ENCODE assay signal across 12 mouse cellular contexts in the genomic region with DNA sequence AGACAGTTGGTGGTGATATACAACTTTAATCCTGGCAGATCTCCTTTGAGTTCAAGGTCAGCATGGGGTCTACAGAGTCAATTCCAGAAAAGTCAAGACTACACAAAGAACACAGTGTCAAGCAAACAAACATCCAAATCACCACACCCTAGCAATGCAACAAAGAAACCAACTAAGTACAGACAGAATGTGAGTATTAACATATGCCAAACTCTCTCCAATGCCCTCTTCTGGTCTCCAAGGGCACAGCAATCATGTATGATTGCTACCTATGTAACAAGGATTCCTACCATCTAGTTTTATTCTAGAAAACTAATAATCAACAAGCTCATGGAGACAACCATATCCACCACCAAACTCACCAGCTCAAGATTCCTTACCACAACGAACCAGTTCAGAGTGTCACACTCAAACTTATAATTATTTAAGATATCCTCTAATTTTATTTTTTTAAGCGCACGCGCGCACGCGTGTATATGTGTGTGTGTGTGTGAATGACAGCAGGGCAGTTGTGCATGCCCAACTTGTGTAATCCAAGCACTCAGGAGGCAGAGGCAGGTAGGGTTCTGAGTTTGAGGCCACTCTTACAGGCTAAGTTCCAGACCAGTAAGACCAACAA. TPM values are rescaled to one million over a fixed set of nuclear protein-coding genes. Genes with fewer than 3 reads are reported as not detected.
DNase-seq lines count a peak whose midpoint lies in the region; ATAC-seq and TF ChIP-seq lines count a peak whose summit lies in the region.
"Had no signal": no experiment of that assay in that cellular context is flagged by ENCODE, and none has a peak within 500 bp of the region (broad histone marks: within the 10 kb centered on the region; RNA-seq: fewer than 3 reads in every experiment).

No protein-coding gene starts in this region.

- peaks cover 8% of the 10 kb centered on the region; the same call in 1 of the 2 replicates for H3K4me1 ChIP-seq in heart, postnatal 0 days (ENCODE audit: control insufficient read depth, insufficient read depth)
- H3K4me1 ChIP-seq in midbrain, postnatal 0 days (ENCODE audit: insufficient read depth, low read length), result peaks cover 3% of the 10 kb centered on the region; the same call in 1 of the 2 replicates
- peaks cover 19% of the 10 kb centered on the region for H3K4me1 ChIP-seq in midbrain, embryonic 16.5 days (ENCODE audit: control insufficient read depth, insufficient read depth, low read length)

- 97% methylated on average over 7 of the region's 7 CpGs for WGBS in heart, postnatal 0 days
- 99% methylated on average over 7 of the region's 7 CpGs for WGBS in midbrain, postnatal 0 days
- WGBS in midbrain, embryonic 16.5 days, result 97% methylated on average over 7 of the region's 7 CpGs

- H3K9me3 ChIP-seq in heart, postnatal 0 days (replicated peaks; ENCODE audit: control insufficient read depth, low read length), result no peaks in the 10 kb centered on the region
- H3K9me3 ChIP-seq in midbrain, postnatal 0 days (ENCODE audit: low read length), result no peaks in the 10 kb centered on the region
- no peaks in the 10 kb centered on the region for H3K9me3 ChIP-seq in midbrain, embryonic 16.5 days (replicated peaks; ENCODE audit: control insufficient read depth, low read length, poor library complexity, severe bottlenecking)
- H3K9me3 ChIP-seq: midbrain, embryonic 12.5 days had no signal

- ATAC-seq in heart, postnatal 0 days (ENCODE audit: insufficient read depth, low read depth), result no peak
- ATAC-seq in midbrain, postnatal 0 days (ENCODE audit: low FRiP score), result no peak
- ATAC-seq in midbrain, embryonic 16.5 days, result no peak
- ATAC-seq: intestine, embryonic 16.5 days had no signal

- H3K27me3 ChIP-seq in heart, postnatal 0 days (ENCODE audit: control insufficient read depth, insufficient read depth, low read length), result no peaks in the 10 kb centered on the region
- no peaks in the 10 kb centered on the region for H3K27me3 ChIP-seq in midbrain, postnatal 0 days (ENCODE audit: insufficient read depth, low read length)
- H3K27me3 ChIP-seq in midbrain, embryonic 16.5 days (ENCODE audit: control insufficient read depth, insufficient read depth, low read depth, low read length), result no peaks in the 10 kb centered on the region
- no peaks in the 10 kb centered on the region for H3K27me3 ChIP-seq in splenic B cell, adult 2 months (ENCODE audit: control insufficient read depth, insufficient read depth, low read length, poor library complexity, severe bottlenecking)
- H3K27me3 ChIP-seq: midbrain, embryonic 12.5 days had no signal

- intact Hi-C loops in heart, postnatal 14 days (cut with DNase I), result loop anchor here (5.0 kb wide), 1 partner anchor 87 kb away; no protein-coding TSS in a partner anchor

- no peak overlapping the region for H3K4me2 ChIP-seq in heart, postnatal 0 days (ENCODE audit: low read depth, low read length)
- no peak overlapping the region for H3K4me2 ChIP-seq in midbrain, postnatal 0 days (ENCODE audit: low read depth, low read length, poor library complexity, severe bottlenecking)
- no peak overlapping the region for H3K4me2 ChIP-seq in midbrain, embryonic 16.5 days (ENCODE audit: low read length)
- H3K4me2 ChIP-seq: midbrain, embryonic 12.5 days had no signal

- no peak for TF ChIP-seq EP300 in heart, postnatal 0 days (IDR thresholded peaks at IDR 0.05; ENCODE audit: low read depth)

- no peak for DNase-seq in heart, postnatal 0 days (ENCODE audit: low spot score)
- no peak for DNase-seq in heart, adult 18-20 months
- peak; percentile 37 for DNase-seq in midbrain, postnatal 0 days (ENCODE audit: low spot score)
- peak; percentile 75 for DNase-seq in ZHBTc4 (ENCODE audit: low read depth, low spot score)
- DNase-seq in splenic B cell, adult 2 months (ENCODE audit: low read depth, low spot score), result peak; percentile 62
- no peak for DNase-seq in heart, postnatal 14 days
- no peak for DNase-seq in heart, postnatal 4 days

- no peak overlapping the region for H3K9ac ChIP-seq in heart, postnatal 0 days (replicated peaks; ENCODE audit: low read depth, low read length)
- no peak overlapping the region for H3K9ac ChIP-seq in midbrain, postnatal 0 days (replicated peaks; ENCODE audit: low read length, poor library complexity, severe bottlenecking)
- no peak overlapping the region for H3K9ac ChIP-seq in midbrain, embryonic 16.5 days (ENCODE audit: low read depth, low read length)
- H3K9ac ChIP-seq: midbrain, embryonic 12.5 days had no signal

- peaks cover 33% of the 10 kb centered on the region for H3K36me3 ChIP-seq in heart, postnatal 0 days (replicated peaks; ENCODE audit: control insufficient read depth, insufficient read depth, low read length)
- peaks cover 10% of the 10 kb centered on the region for H3K36me3 ChIP-seq in midbrain, postnatal 0 days (ENCODE audit: insufficient read depth, low read length)
- peaks cover 16% of the 10 kb centered on the region; the same call in 1 of the 2 replicates for H3K36me3 ChIP-seq in midbrain, embryonic 16.5 days (ENCODE audit: control insufficient read depth, insufficient read depth, low read length)
- H3K36me3 ChIP-seq in splenic B cell, adult 2 months (ENCODE audit: control insufficient read depth, insufficient read depth, low read length, poor library complexity, severe bottlenecking), result peaks cover 4% of the 10 kb centered on the region; the same call in 1 of the 2 replicates

- H3K4me3 ChIP-seq in heart, postnatal 0 days (ENCODE audit: low read depth, low read length), result no peak overlapping the region
- no peak overlapping the region for H3K4me3 ChIP-seq in midbrain, postnatal 0 days (ENCODE audit: low read depth, low read length)
- no peak overlapping the region for H3K4me3 ChIP-seq in midbrain, embryonic 16.5 days (ENCODE audit: low read depth, low read length)
- H3K4me3 ChIP-seq: midbrain, embryonic 12.5 days had no signal

- peak; percentile 32; the same call in 1 of the 2 replicates for TF ChIP-seq CTCF in heart, postnatal 0 days (IDR thresholded peaks at IDR 0.05; ENCODE audit: low read depth)
- peak; percentile 67 for TF ChIP-seq CTCF in midbrain, postnatal 0 days (IDR thresholded peaks at IDR 0.05)

- no peak overlapping the region for H3K27ac ChIP-seq in heart, postnatal 0 days (ENCODE audit: low read depth)
- H3K27ac ChIP-seq in midbrain, postnatal 0 days (ENCODE audit: low read depth, low read length), result no peak overlapping the region
- no peak overlapping the region for H3K27ac ChIP-seq in midbrain, embryonic 16.5 days (ENCODE audit: low read length)
- H3K27ac ChIP-seq: midbrain, embryonic 12.5 days had no signal

RNA-seq across cellular contexts. Expression of gene Snu13, which starts 3.1 kb away (rescaled TPM):
- total RNA-seq in heart, postnatal 0 days (2014; rRNA removed; ENCODE audit: low replicate concordance), result 204 and 222 TPM in 2 replicates
- 109 and 123 TPM in 2 replicates for polyA plus RNA-seq in heart, postnatal 0 days (2015; fragmentation: Nextera tagmentation; extraction: Ambion mirVana)
- total RNA-seq in heart, adult 18-20 months (2021), result 10 to 100 TPM; 47.3 to 53.5 TPM
- 174 and 179 TPM in 2 replicates for total RNA-seq in midbrain, postnatal 0 days (2014; rRNA removed)
- polyA plus RNA-seq in midbrain, postnatal 0 days (2015; fragmentation: Nextera tagmentation; extraction: Ambion mirVana), result 242 and 274 TPM in 2 replicates
- 217 and 249 TPM in 2 replicates for polyA plus RNA-seq in midbrain, embryonic 16.5 days (2015; fragmentation: Nextera tagmentation; extraction: Ambion mirVana)
- 10 to 100 TPM; 48.6 to 53.8 TPM for total RNA-seq in heart, postnatal 14 days (2021)
- 10 to 100 TPM; 63.4 to 69.5 TPM for total RNA-seq in heart, postnatal 4 days (2021)

RNA-seq across cellular contexts. Expression of gene Desi1, which starts 10.6 kb away (rescaled TPM):
- 9.0 and 13.6 TPM in 2 replicates for total RNA-seq in heart, postnatal 0 days (2014; rRNA removed; ENCODE audit: low replicate concordance)
- 15.4 and 16.1 TPM in 2 replicates for polyA plus RNA-seq in heart, postnatal 0 days (2015; fragmentation: Nextera tagmentation; extraction: Ambion mirVana)
- total RNA-seq in heart, adult 18-20 months (2021), result 10 to 100 TPM; 25.1 to 29.0 TPM
- 26.9 and 31.2 TPM in 2 replicates for total RNA-seq in midbrain, postnatal 0 days (2014; rRNA removed)
- 43.9 and 45.7 TPM in 2 replicates for polyA plus RNA-seq in midbrain, postnatal 0 days (2015; fragmentation: Nextera tagmentation; extraction: Ambion mirVana)
- 46.4 and 47.2 TPM in 2 replicates for polyA plus RNA-seq in midbrain, embryonic 16.5 days (2015; fragmentation: Nextera tagmentation; extraction: Ambion mirVana)
- 10 to 100 TPM; 22.6 to 27.9 TPM for total RNA-seq in heart, postnatal 14 days (2021)
- total RNA-seq in heart, postnatal 4 days (2021), result 10 to 100 TPM; 27.1 to 27.4 TPM

RNA-seq across cellular contexts. Expression of gene 4930407I10Rik, which starts 14.7 kb away (rescaled TPM):
- total RNA-seq in heart, postnatal 0 days (2014; rRNA removed; ENCODE audit: low replicate concordance), result not detected in 2 replicates
- not detected in 2 replicates for polyA plus RNA-seq in heart, postnatal 0 days (2015; fragmentation: Nextera tagmentation; extraction: Ambion mirVana)
- not detected for total RNA-seq in heart, adult 18-20 months (2021)
- total RNA-seq in midbrain, postnatal 0 days (2014; rRNA removed), result 0.05 TPM in 1 of 2 replicates, not detected in the other
- not detected in 2 replicates for polyA plus RNA-seq in midbrain, postnatal 0 days (2015; fragmentation: Nextera tagmentation; extraction: Ambion mirVana)
- not detected in 2 replicates for polyA plus RNA-seq in midbrain, embryonic 16.5 days (2015; fragmentation: Nextera tagmentation; extraction: Ambion mirVana)
- not detected for total RNA-seq in heart, postnatal 14 days (2021)
- total RNA-seq in heart, postnatal 4 days (2021), result not detected
- total RNA-seq: left cerebral cortex, postnatal 10 days had no signal
- polyA plus RNA-seq: intestine, embryonic 16.5 days; midbrain, embryonic 12.5 days; stomach, embryonic 16.5 days had no signal

RNA-seq across cellular contexts. Expression of gene Mei1, which starts 25.5 kb away (rescaled TPM):
- not detected in 2 replicates for total RNA-seq in heart, postnatal 0 days (2014; rRNA removed; ENCODE audit: low replicate concordance)
- polyA plus RNA-seq in heart, postnatal 0 days (2015; fragmentation: Nextera tagmentation; extraction: Ambion mirVana), result not detected in 2 replicates
- not detected for total RNA-seq in heart, adult 18-20 months (2021)
- total RNA-seq in midbrain, postnatal 0 days (2014; rRNA removed), result not detected in 2 replicates
- 0.12 and 0.16 TPM in 2 replicates for polyA plus RNA-seq in midbrain, postnatal 0 days (2015; fragmentation: Nextera tagmentation; extraction: Ambion mirVana)
- 0.05 TPM in 1 of 2 replicates, not detected in the other for polyA plus RNA-seq in midbrain, embryonic 16.5 days (2015; fragmentation: Nextera tagmentation; extraction: Ambion mirVana)
- not detected for total RNA-seq in heart, postnatal 14 days (2021)
- total RNA-seq in heart, postnatal 4 days (2021), result not detected
- polyA plus RNA-seq: intestine, embryonic 16.5 days had no signal

RNA-seq across cellular contexts. Expression of gene Xrcc6, which starts 56.6 kb away (rescaled TPM):
- total RNA-seq in heart, postnatal 0 days (2014; rRNA removed; ENCODE audit: low replicate concordance), result 25.2 and 37.2 TPM in 2 replicates
- polyA plus RNA-seq in heart, postnatal 0 days (2015; fragmentation: Nextera tagmentation; extraction: Ambion mirVana), result 36.8 and 39.0 TPM in 2 replicates
- 10 to 100 TPM; 24.6 to 25.3 TPM for total RNA-seq in heart, adult 18-20 months (2021)
- total RNA-seq in midbrain, postnatal 0 days (2014; rRNA removed), result 25.6 and 28.3 TPM in 2 replicates
- 23.2 and 28.2 TPM in 2 replicates for polyA plus RNA-seq in midbrain, postnatal 0 days (2015; fragmentation: Nextera tagmentation; extraction: Ambion mirVana)
- polyA plus RNA-seq in midbrain, embryonic 16.5 days (2015; fragmentation: Nextera tagmentation; extraction: Ambion mirVana), result 36.5 and 37.3 TPM in 2 replicates
- 10 to 100 TPM; 20.4 to 27.0 TPM for total RNA-seq in heart, postnatal 14 days (2021)
- 10 to 100 TPM; 26.6 to 27.4 TPM for total RNA-seq in heart, postnatal 4 days (2021)

Comparison
In these comparisons a context has a peak if more than half of its experiments do, and no peak if none do; other contexts are left out.
1. DNase-seq: peak in midbrain, postnatal 0 days (single experiment), ZHBTc4 (single experiment) and splenic B cell, adult 2 months (single experiment); none in heart, postnatal 0 days (single experiment), heart, adult 18-20 months (0 of 2), heart, postnatal 14 days (0 of 2) and heart, postnatal 4 days (single experiment).